Mouse (Mus musculus) C2C12 (cell line): ENCODE measurements around the gene Ap3m1. TPM values are rescaled to one million over a fixed set of nuclear protein-coding genes. Genes with fewer than 3 reads are reported as not detected.

ENCODE experiments used
- H3K27me3 ChIP-seq: one replicate; pipeline ENCODE4 v1.6.1; 2011; ENCODE audit not compliant: control insufficient read depth, insufficient read depth, insufficient read length
- H3K36me3 ChIP-seq: one replicate; pipeline ENCODE4 v1.6.1; 2011; ENCODE audit not compliant: control insufficient read depth, insufficient read depth
- H3K4me3 ChIP-seq: one replicate; pipeline ENCODE4 v1.5.1; 2011; ENCODE audit warnings: mild to moderate bottlenecking, control low read depth; ENCODE audit not compliant: poor library complexity, insufficient read depth, severe bottlenecking
- H3K79me2 ChIP-seq: one replicate; pipeline ENCODE4 v1.6.1; 2011; ENCODE audit not compliant: control insufficient read depth, insufficient read depth
- H3K79me3 ChIP-seq: one replicate; pipeline ENCODE4 v1.6.1; 2011; ENCODE audit warnings: low read depth, control low read depth
- H3ac ChIP-seq: one replicate; pipeline ENCODE3; 2011; ENCODE audit warnings: low read depth; ENCODE audit not compliant: control insufficient read depth, insufficient read length
- CEBPB ChIP-seq: IDR thresholded peaks from one replicate; pipeline ENCODE4 v1.6.1; 2011; ENCODE audit warnings: low read depth, mild to moderate bottlenecking, control low read depth, moderate library complexity
- CTCF ChIP-seq: IDR thresholded peaks from one replicate; pipeline ENCODE4 v1.5.1; 2011; ENCODE audit not compliant: control insufficient read depth, insufficient read depth, insufficient read length
- FOSL1 ChIP-seq: IDR thresholded peaks from one replicate; pipeline ENCODE4 v1.8.0; 2011; ENCODE audit warnings: mild to moderate bottlenecking, low read length; ENCODE audit not compliant: poor library complexity, insufficient read depth, severe bottlenecking
- MAX ChIP-seq: IDR thresholded peaks from one replicate; pipeline ENCODE4 v1.6.1; 2011; ENCODE audit warnings: mild to moderate bottlenecking, control low read depth
- MYOD1 ChIP-seq: IDR thresholded peaks from one replicate; pipeline ENCODE4 v1.6.1; 2011; ENCODE audit warnings: low read depth; ENCODE audit not compliant: control insufficient read depth, insufficient read length
- MYOG ChIP-seq: IDR thresholded peaks from one replicate; pipeline ENCODE4 v1.6.1; 2011; ENCODE audit not compliant: control insufficient read depth, insufficient read length; ENCODE audit errors: extremely low read depth
- USF1 ChIP-seq: IDR thresholded peaks from one replicate; pipeline ENCODE4 v1.6.1; 2011; ENCODE audit warnings: low read depth, mild to moderate bottlenecking, control low read depth, moderate library complexity
- polyA plus RNA-seq: library from polyadenylated mRNA; unstranded; fragments of >200 nt; fragmentation: generic; extraction: Trizol; gene quantifications from one replicate; pipeline ENCODE4 v1.2.1, GENCODE M21; 2012; ENCODE audit warnings: missing spikeins

Ap3m1 gene
- polyA plus RNA-seq, 1 experiment, result 14.0 TPM

- TF ChIP-seq FOSL1 (no peak), MYOG (no peak), CTCF (no peak), MYOD1 (no peak), CEBPB (no peak), USF1 (no peak), MAX (no peak)
- Histone ChIP-seq H3K79me2 (peaks cover 8% of the 10 kb centered on the region), H3ac (no peak overlapping the region), H3K36me3 (peaks cover 97% of the 10 kb centered on the region), H3K27me3 (no peaks in the 10 kb centered on the region), H3K79me3 (no peaks in the 10 kb centered on the region), H3K4me3 (no peak overlapping the region)
Observed at GRCm38 (mm10) chr14:21020435-21020834, 31.9 kb downstream of the Ap3m1 start.

GRCm38 (mm10) chr14:21018977-21019376 lies 33.3 kb downstream of the Ap3m1 start:
- Histone ChIP-seq H3K36me3 (peaks cover 98% of the 10 kb centered on the region), H3K27me3 (no peaks in the 10 kb centered on the region), H3ac (no peak overlapping the region), H3K79me2 (no peaks in the 10 kb centered on the region), H3K79me3 (no peaks in the 10 kb centered on the region), H3K4me3 (no peak overlapping the region)
- TF ChIP-seq USF1, result no peak
- TF ChIP-seq MAX, result no peak
- TF ChIP-seq FOSL1, result no peak
- TF ChIP-seq CEBPB, result no peak
- TF ChIP-seq CTCF, result no peak
- TF ChIP-seq MYOD1, result no peak
- TF ChIP-seq MYOG, result no peak

- TF ChIP-seq CEBPB (no peak), CTCF (no peak), FOSL1 (no peak), MYOD1 (no peak), USF1 (no peak), MAX (no peak), MYOG (no peak)
- H3K36me3 ChIP-seq, result peaks cover 98% of the 10 kb centered on the region
- no peak overlapping the region for H3K4me3 ChIP-seq
Observed at GRCm38 (mm10) chr14:21017871-21018270, 34.4 kb downstream of the Ap3m1 start.

GRCm38 (mm10) chr14:21013800-21014334 lies 38.4 kb downstream of the Ap3m1 start:
- Histone ChIP-seq H3K36me3 (peaks cover 99% of the 10 kb centered on the region), H3K4me3 (no peak overlapping the region)

More at GRCm38 (mm10) chr14:21017871-21018270, 34.4 kb downstream of the Ap3m1 start:
- Histone ChIP-seq H3ac (no peak overlapping the region), H3K79me2 (no peaks in the 10 kb centered on the region), H3K27me3 (no peaks in the 10 kb centered on the region), H3K79me3 (no peaks in the 10 kb centered on the region)

GRCm38 (mm10) chr14:20999617-21000016 lies 52.7 kb downstream of the Ap3m1 start:
- Histone ChIP-seq H3K27me3 (no peaks in the 10 kb centered on the region), H3K4me3 (no peak overlapping the region), H3ac (no peak overlapping the region), H3K79me3 (peaks cover 4% of the 10 kb centered on the region), H3K36me3 (peaks cover 96% of the 10 kb centered on the region), H3K79me2 (peaks cover 28% of the 10 kb centered on the region)
- no peak for TF ChIP-seq FOSL1
- TF ChIP-seq CTCF, result no peak
- no peak for TF ChIP-seq MYOG
- TF ChIP-seq MYOD1, result no peak
- TF ChIP-seq MAX, result no peak
- no peak for TF ChIP-seq USF1
- TF ChIP-seq CEBPB, result no peak

More at GRCm38 (mm10) chr14:21013800-21014334, 38.4 kb downstream of the Ap3m1 start:
- Histone ChIP-seq H3ac (no peak overlapping the region), H3K27me3 (no peaks in the 10 kb centered on the region), H3K79me3 (no peaks in the 10 kb centered on the region), H3K79me2 (no peaks in the 10 kb centered on the region)
- TF ChIP-seq MYOD1, result no peak

GRCm38 (mm10) chr14:20997548-20997947 lies 54.8 kb downstream of the Ap3m1 start:
- no peak for TF ChIP-seq MYOG
- no peak for TF ChIP-seq CTCF
- no peak for TF ChIP-seq USF1

GRCm38 (mm10) chr14:20996361-20996760 lies 55.9 kb downstream of the Ap3m1 start:
- Histone ChIP-seq H3K4me3 (no peak overlapping the region), H3K79me2 (peaks cover 47% of the 10 kb centered on the region), H3K79me3 (peaks cover 9% of the 10 kb centered on the region), H3K36me3 (peaks cover 92% of the 10 kb centered on the region), H3ac (no peak overlapping the region), H3K27me3 (no peaks in the 10 kb centered on the region)
- TF ChIP-seq USF1, result no peak
- TF ChIP-seq CTCF, result no peak
- no peak for TF ChIP-seq FOSL1
- no peak for TF ChIP-seq MAX
- TF ChIP-seq CEBPB, result no peak
- no peak for TF ChIP-seq MYOG
- no peak for TF ChIP-seq MYOD1

More at GRCm38 (mm10) chr14:20997548-20997947, 54.8 kb downstream of the Ap3m1 start:
- Histone ChIP-seq H3K36me3 (peaks cover 92% of the 10 kb centered on the region), H3K4me3 (no peak overlapping the region), H3K27me3 (no peaks in the 10 kb centered on the region), H3ac (no peak overlapping the region), H3K79me3 (peaks cover 9% of the 10 kb centered on the region), H3K79me2 (peaks cover 36% of the 10 kb centered on the region)
